Mouse (Mus musculus) embryonic fibroblast, embryonic 13.5 days (primary cell): ENCODE measurements around the gene Nbea.

Experiments
- CTCF ChIP-seq: IDR thresholded peaks from 2 replicates; pipeline ENCODE4 v1.5.1; 2011; ENCODE audit warnings: mild to moderate bottlenecking, control low read depth, low read length, moderate library complexity, borderline replicate concordance; ENCODE audit not compliant: insufficient read depth
- POLR2A ChIP-seq: IDR thresholded peaks from 2 replicates; pipeline ENCODE4 v1.6.1; 2011; ENCODE audit warnings: low read depth, mild to moderate bottlenecking, control low read depth, low read length, moderate library complexity

- TF ChIP-seq CTCF: no peak
- no peak for TF ChIP-seq POLR2A
Measured at GRCm38 (mm10) chr3:56065234-56065633, 118.3 kb downstream of the Nbea start.
